Mouse (Mus musculus): ENCODE measurements around the gene Rln1.

DNA sequence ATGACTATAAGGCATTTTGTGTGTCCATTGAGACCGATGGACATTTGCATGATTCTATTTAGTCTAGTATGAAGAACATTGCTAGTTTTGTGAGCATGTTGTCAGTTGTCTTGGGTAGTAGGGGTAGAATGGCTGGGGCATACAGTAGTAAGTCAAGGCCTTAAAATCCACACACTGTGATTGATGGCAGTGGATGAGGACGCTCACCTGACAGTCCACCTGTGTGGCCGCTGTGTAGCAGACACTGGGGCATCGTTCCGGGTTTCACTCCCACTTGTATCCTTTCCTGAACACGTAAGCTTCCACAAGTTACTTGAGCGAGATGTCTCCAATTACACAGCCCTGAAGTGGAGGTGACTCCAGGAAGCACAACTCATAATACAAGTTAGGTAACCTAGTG, 29.1 kb upstream of the Rln1 start:
- TF ChIP-seq POLR2A (IDR thresholded peaks at IDR 0.05; ENCODE audit: insufficient read depth, low read depth, low read length) (no peak), CTCF (IDR thresholded peaks at IDR 0.05; ENCODE audit: insufficient read depth, low read depth, low read length) (no peak)

Data from olfactory bulb, adult 2 months (tissue).